Mouse (Mus musculus) right cerebral cortex, postnatal 4 days (tissue): Measurements from ENCODE around the gene 6330403K07Rik.

Experiments used
- DNase-seq: peaks from one replicate; pipeline ENCODE4 v3.0.0-alpha.2; 2022

The 6330403K07Rik gene

DNA sequence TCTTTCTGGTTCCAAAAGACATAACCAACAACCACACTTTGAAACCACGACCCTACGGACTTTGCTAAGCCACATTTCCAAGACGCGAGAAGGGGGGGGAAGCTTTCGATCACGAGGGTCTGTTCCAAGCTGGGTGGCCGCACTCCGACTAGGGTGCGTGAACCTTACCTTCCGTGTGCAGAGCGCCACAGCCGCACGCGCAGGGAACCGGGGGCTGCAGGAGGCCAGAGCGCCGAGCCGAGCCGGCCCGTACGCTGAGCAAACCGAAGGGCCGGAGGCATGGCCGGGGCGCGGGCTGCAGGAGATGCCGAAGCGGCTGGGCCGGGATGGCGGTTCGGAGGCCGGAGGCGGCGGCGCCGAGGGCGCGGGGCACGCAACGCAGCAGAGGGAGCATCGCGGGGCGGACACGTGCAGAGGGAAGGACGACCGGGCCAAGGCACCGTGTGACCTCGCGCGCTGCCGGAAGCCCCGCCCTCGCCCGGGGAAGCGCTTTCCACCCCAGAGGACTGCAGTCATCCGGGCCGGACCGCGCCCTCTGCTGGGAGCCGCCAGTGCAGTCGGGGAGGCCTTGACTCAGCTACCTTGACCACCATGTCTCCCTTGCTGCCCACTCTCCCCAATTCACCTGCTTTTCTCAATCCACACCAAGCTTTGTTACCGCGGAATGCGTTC is 50.6 kb downstream of the 6330403K07Rik start, which contains the start of gene C1qbp:
C1qbp (minus strand) TSS at position 470 of the 672 bp plus-strand sequence.
- peak; percentile 98 for DNase-seq

DNA sequence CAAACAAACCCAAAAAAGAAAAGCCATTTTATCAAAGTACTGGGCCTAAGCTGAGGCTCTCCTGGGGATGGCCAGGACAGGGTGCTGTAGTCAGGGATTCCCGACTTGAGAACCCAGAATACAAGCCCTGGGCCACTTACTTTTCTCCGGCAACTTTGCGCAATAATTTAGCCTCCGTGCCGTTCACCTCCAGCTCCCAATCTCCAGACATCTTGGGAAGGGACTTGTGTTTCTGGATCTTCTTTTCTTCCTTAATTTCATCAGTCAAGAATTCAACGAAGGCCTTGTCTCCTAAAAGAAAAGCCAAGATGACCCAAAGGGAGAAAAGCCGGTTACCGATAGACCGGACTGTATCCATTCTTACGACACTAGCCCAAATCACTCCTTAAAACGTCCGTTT is 51.3 kb downstream of the 6330403K07Rik start:
- DNase-seq = no peak
